Mouse (Mus musculus) lung, postnatal 25 days (tissue): Measurements from ENCODE around the gene Cblb.

Experiments
- DNase-seq: peaks from one replicate; pipeline ENCODE4 v3.0.0; 2022; ENCODE audit warnings: low spot score

The Cblb gene

GRCm38 (mm10) chr16:52071766-52072209, 40.8 kb downstream of the Cblb start:
- DNase-seq: peak; percentile 67

DNA sequence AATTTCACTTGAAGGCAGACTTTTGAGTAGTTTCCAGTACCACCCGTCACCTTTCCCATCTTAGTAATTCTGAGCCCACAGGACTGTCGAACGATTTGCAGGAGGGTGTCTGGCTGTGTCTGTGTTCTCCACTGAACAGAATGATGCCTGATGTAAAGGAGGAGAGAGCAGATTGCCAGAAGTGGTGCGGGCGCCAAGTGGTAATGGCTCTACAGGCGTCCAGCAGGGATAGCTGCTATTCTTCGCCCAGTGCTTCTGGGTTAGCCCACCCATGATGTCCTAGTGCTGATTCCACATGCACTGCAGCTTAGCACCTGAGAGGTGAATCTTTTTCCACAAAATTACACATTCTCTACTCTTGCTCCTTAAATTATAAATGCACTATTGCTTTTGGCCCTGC, 45.6 kb downstream of the Cblb start:
- no peak for DNase-seq

GRCm38 (mm10) chr16:52077901-52078300, 46.9 kb downstream of the Cblb start:
- no peak for DNase-seq

DNA sequence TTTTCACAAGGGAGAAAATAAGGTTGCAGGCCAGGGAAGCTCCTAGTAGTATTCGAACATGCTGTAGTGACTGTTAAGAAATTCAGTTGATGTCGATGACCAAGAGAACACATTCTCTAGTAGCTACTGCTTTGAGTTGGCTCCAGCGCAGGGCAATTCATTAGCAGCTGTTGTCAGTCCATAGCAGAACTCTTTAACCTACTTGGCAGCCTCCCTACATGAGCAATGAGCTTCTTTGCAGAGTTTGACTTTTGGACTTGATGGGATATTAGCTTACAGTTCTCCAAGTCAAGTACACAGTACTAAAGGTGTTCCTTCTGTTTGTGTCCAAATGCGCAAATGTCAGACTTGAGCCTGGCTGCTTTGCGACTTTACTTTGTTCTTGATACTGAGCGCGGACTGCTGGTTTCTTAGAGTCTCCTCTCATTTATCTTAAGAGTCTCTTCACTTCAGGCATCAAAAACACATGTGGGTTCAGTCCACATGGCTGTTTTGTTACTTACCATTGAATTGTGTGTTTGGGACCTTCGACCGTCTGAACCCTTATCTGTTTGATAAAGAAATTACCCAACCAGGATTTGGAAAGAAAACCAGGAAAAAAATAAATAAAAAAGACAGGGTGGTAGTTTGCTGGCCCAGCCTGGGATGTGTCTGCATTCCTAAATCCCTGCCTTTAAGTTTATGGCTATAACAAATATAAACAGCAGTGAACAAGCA, 47.9 kb downstream of the Cblb start:
- DNase-seq: peak; percentile 64

DNA sequence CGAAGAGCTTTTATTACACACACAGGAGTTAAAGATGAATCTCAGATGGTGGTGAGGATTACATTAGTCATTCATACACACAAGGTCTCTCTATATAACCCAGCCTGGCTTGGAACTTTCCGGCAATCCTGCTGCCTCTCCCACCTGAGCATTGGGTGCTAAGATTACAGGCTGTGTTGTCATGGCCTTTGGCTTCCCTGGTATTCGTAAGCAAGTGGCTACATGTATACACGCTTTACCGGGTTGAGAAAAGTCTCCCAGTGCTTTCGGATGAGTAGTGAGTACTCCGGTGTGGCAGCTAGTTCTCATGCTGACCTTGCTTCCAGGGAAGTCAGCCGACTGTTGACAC, 48.4 kb downstream of the Cblb start:
- DNase-seq: no peak

GRCm38 (mm10) chr16:52080619-52081395, 49.8 kb downstream of the Cblb start:
- DNase-seq: no peak

- DNase-seq: peak; percentile 56
Observed at GRCm38 (mm10) chr16:52081756-52082155, 50.7 kb downstream of the Cblb start.

- DNase-seq: peak; percentile 51
Observed at GRCm38 (mm10) chr16:52086793-52087450, 55.9 kb downstream of the Cblb start.

DNA sequence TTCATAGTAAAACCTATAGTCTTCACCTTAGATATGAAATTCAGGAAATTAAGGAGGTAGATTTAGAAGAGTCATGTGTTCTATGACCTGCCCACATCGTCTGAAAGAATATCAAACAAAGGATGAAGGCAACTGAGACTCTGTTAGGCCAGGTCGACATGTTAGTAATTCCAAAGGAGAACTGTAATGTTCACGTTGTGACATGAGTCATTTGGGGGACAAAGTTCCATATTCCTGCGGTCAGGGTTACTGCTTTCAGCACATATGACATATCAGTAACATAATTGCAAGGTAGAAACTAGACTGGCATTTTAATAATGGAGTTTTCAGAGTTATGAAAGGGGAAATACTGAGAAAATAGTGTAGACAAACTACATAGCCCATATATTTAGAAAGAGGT, 58.3 kb downstream of the Cblb start:
- DNase-seq: no peak

DNA sequence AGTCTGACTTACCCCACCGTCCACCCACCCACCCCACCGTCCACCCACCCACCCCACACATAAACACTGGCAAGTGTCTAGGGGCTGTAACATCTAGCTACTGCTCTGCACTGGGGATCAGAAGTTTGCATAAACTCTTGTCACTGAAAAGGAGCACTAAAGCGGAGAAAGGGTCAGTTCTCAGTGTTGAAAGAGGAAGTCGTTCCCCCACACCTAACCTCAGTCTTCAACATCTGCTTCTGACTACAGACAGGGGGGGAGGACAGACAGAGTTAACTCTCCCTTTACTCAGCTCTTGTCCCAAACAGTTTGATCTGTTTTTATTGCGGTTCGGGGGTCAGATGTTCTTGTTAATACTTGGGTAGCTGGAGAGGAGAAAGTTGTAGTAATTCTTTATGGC, 59.9 kb downstream of the Cblb start:
- no peak for DNase-seq

- peak; percentile 70 for DNase-seq
Observed at GRCm38 (mm10) chr16:52093325-52094253, 62.6 kb downstream of the Cblb start.

GRCm38 (mm10) chr16:52094735-52095459, 63.9 kb downstream of the Cblb start:
- DNase-seq: peak; percentile 92

DNA sequence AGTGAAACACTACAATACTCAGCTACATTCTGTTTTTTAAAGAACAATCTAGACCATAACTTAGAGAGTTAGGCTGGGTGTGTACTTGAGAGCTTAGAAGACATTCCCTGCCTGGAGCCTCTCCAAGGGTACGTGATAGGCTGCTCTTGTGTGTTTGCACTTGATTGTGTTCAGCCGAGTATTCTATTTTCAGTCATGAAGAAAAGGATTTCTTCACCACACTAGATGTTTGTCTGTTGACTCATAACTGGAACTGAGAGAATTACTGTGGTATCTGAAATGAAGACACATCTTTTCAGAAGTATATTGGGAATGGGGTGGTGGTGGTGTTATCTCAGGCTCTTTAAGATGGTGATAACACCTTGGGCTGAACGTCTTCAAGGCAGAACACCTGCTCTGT, 64.6 kb downstream of the Cblb start:
- DNase-seq: peak; percentile 84

GRCm38 (mm10) chr16:52100466-52100865, 69.4 kb downstream of the Cblb start:
- no peak for DNase-seq

DNA sequence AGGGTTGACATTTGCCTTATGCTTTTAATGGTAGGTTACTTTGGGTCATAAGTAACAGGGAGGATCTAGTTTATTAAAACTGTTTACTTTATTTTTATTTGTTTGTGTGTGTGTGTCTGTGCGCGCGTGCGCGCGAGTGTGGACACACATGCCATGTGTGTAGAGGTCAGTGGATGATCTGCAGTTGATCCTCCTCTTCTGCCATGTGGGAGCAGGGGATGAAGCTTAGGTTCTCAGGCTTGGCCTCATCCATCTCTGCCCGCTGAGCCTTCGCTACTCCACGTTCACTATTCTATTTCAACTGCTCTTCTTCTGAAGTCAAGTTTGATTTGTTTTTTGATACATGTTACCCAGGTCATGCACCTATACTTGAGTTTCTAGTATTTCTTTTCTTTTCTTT, 73.6 kb downstream of the Cblb start:
- no peak for DNase-seq

GRCm38 (mm10) chr16:52107836-52108235, 76.8 kb downstream of the Cblb start:
- DNase-seq: no peak

- no peak for DNase-seq
Observed at GRCm38 (mm10) chr16:52114473-52114872, 83.4 kb downstream of the Cblb start.

- no peak for DNase-seq
Observed at GRCm38 (mm10) chr16:52119003-52119402, 88.0 kb downstream of the Cblb start.

DNA sequence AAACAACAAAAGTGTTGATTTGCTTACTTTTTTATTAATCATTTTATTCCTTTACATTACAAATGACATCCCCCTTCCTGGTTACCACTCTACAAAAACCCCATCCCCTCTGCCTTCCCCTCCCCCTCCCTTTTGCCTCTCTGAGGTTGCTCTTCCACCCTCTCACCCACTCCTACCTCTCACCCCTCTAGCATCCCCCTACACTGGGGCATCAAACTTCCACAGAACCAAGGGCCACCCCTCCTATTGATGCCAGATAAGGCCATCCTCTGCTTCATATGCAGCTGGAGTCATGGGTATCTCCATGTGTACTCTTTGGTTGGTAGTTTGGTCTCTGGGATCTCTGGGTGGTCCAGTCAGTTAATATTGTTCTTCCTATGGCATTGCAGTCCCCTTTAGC, 93.9 kb downstream of the Cblb start:
- no peak for DNase-seq

DNA sequence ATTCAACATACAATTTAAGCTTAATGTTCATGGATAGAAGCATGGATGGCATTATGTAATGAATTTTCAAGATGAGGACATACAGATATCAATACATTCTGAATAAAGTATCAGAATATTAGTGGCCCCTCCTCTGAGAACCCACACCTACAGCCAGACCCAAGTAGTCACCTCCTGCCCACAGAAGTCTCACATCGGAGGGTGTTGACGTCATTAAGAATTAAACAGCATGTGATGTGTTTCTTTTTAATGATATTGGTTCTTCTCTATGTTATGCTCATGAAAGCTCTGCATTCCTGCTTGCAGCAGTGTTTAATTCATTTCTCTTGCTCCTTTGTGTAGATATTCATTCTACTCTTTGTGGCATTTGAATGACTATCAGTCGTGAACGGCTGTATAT, 94.9 kb downstream of the Cblb start:
- DNase-seq: no peak

GRCm38 (mm10) chr16:52129357-52129905, 98.4 kb downstream of the Cblb start:
- no peak for DNase-seq
